Mouse (Mus musculus): ENCODE data around the gene Jmjd8. TPM values are rescaled to one million over a fixed set of nuclear protein-coding genes. Genes with fewer than 3 reads are reported as not detected.

Jmjd8 gene
- total and polyA plus RNA-seq, 3 experiments, result 32.7 to 47.2 (median 36.9) TPM

DNA sequence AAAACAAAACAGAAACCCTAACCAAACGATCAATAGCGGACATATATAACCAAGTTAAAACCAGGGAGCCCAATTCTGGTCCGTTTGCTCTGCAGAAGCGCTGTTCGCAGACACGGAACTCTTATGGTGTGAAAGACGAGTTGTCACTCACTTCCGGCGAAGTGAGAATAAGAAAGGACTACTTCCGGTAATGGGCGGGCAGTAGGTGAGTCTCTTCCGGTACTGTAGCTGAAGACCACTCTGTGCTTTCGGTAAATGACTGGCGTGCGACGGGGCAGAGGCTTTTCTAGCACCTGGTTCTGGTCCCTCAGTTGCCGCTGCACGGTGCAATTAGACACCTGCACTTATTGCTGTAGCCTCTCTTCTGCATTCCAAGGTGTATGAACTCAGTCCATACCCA lies 5.2 kb upstream of the Jmjd8 start, which contains the start of gene Wdr24:
TSS of gene Wdr24 (plus strand) at position 176 of the 400 bp plus-strand sequence.
- peaks cover 10% of the 10 kb centered on the region for H3K27me3 ChIP-seq (ENCODE audit: control insufficient read depth, insufficient read depth, low read length)
- TF ChIP-seq CTCF (IDR thresholded peaks at IDR 0.05) (no peak), EP300 (IDR thresholded peaks at IDR 0.05; ENCODE audit: insufficient read depth, low read depth, low read length) (0 out of 2 replicates have a peak, but pooled peaks have one; percentile 38), POLR2A (IDR thresholded peaks at IDR 0.05; ENCODE audit: insufficient read depth, low read depth, low read length) (peak; percentile 82)
- H3K9ac ChIP-seq (ENCODE audit: low read depth, low read length), result peak within 1 kb of the TSS; percentile 82
- no peaks in the 10 kb centered on the region for H3K36me3 ChIP-seq (ENCODE audit: control insufficient read depth, insufficient read depth, low read length)
- peak within 1 kb of the TSS; percentile 56 for H3K4me3 ChIP-seq
- DNase-seq, result peak; percentile 79 to 81
- under 1% methylated on average over 18 of the region's 18 CpGs for WGBS
- peaks cover 8% of the 10 kb centered on the region for H3K4me1 ChIP-seq (ENCODE audit: control insufficient read depth, insufficient read depth, low read length)
- intact Hi-C loops (cut with DNase I), result no loop called here
- peak within 1 kb of the TSS; percentile 40 for H3K27ac ChIP-seq
- no peaks in the 10 kb centered on the region for H3K79me2 ChIP-seq (replicated peaks; ENCODE audit: control insufficient read depth, insufficient read depth, low read length)

DNA sequence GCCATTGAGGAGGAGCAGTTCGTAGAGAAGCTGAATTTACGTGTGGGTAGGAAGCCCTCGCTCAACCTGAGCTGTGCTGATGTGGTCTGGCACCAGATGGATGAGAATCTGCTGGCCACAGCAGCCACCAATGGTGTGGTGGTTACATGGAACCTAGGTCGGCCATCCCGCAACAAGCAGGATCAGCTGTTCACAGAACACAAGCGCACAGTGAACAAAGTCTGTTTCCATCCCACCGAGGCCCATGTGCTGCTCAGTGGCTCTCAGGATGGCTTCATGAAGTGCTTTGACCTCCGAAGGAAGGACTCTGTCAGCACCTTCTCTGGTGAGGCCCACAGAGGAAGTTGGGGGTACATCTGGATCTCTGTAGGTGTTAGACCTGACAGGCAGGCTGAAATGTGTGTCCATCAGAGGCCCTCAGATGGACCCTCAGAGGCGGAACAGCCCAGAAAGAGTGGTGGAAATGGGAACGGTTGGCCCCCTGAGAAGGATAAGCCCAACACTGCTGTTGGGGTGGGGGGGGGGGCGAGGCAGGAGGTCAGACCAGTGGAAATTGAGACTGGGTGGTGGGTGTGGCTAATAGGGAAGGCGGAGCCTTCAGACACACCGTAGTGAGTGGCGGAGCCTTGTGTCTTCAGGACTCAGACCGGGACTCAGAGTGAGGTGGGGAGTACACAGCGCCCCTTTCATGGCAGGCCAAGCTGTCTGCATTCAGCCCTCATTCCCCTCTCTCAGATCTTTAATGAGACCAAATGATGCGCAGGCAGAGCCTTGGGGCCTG lies 4.1 kb upstream of the Jmjd8 start:
- WGBS, result 71% methylated on average over 17 of the region's 17 CpGs
- Histone ChIP-seq H3K79me2 (replicated peaks; ENCODE audit: control insufficient read depth, insufficient read depth, low read length) (no peaks in the 10 kb centered on the region), H3K36me3 (ENCODE audit: control insufficient read depth, insufficient read depth, low read length) (no peaks in the 10 kb centered on the region), H3K4me1 (ENCODE audit: control insufficient read depth, insufficient read depth, low read length) (peaks cover 8% of the 10 kb centered on the region), H3K27ac (no peak overlapping the region), H3K27me3 (ENCODE audit: control insufficient read depth, insufficient read depth, low read length) (peaks cover 5% of the 10 kb centered on the region), H3K4me3 (no peak overlapping the region; the same call in 1 of the 2 replicates), H3K9ac (ENCODE audit: low read depth, low read length) (no peak overlapping the region)
- intact Hi-C loops (cut with DNase I), result no loop called here
- no peak for TF ChIP-seq POLR2A (IDR thresholded peaks at IDR 0.05; ENCODE audit: insufficient read depth, low read depth, low read length)
- no peak for TF ChIP-seq CTCF (IDR thresholded peaks at IDR 0.05)
- no peak for TF ChIP-seq EP300 (IDR thresholded peaks at IDR 0.05; ENCODE audit: insufficient read depth, low read depth, low read length)
- DNase-seq, result no peak

DNA sequence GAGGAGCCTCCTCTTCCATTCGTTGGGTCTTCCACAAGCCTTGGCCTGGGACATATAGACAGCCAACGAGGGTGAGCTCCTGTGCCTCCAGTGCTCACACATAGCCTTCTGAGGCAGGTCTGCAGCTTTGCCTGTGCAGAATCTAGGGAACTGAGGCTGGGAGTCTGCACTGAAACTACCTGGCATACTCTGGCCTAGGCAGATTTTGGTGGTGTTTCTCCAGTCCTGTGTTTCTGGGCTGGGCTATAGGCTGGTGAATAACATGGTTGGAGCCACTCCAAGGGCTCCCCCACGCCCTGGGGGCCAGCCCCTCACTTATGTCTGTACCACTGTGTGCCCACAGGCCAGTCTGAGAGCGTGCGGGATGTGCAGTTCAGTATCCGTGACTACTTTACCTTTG lies 3.4 kb upstream of the Jmjd8 start:
- intact Hi-C loops (cut with DNase I), result no loop called here
- H3K4me3 ChIP-seq, result no peak overlapping the region
- H3K79me2 ChIP-seq (replicated peaks; ENCODE audit: control insufficient read depth, insufficient read depth, low read length), result no peaks in the 10 kb centered on the region

DNA sequence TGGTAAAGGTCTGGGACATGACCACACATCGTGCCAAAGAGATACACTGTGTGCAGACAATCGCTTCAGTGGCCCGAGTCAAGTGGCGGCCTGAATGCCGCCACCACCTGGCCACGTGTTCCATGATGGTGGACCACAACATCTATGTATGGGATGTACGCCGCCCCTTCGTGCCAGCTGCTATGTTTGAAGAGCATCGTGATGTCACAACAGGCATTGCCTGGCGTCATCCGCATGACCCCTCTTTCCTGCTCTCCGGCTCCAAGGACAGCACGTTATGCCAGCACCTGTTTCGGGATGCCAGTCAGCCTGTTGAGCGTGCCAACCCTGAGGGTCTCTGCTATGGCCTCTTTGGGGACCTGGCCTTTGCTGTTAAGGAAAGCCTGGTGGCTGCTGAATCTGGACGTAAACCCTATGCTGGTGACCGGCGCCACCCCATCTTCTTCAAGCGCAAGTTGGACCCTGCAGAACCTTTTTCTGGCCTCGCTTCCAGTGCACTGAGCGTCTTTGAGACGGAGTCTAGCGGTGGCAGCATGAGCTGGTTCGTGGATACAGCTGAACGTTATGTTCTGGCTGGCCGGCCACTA lies 2.6 kb upstream of the Jmjd8 start:
- DNase-seq, result no peak
- H3K4me3 ChIP-seq, result no peak overlapping the region
- H3K36me3 ChIP-seq (ENCODE audit: control insufficient read depth, insufficient read depth, low read length), result no peaks in the 10 kb centered on the region
- H3K4me1 ChIP-seq (ENCODE audit: control insufficient read depth, insufficient read depth, low read length), result peaks cover 8% of the 10 kb centered on the region
- 93% methylated on average over 27 of the region's 27 CpGs for WGBS
- no peaks in the 10 kb centered on the region for H3K27me3 ChIP-seq (ENCODE audit: control insufficient read depth, insufficient read depth, low read length)
- intact Hi-C loops (cut with DNase I), result no loop called here
- H3K27ac ChIP-seq, result no peak overlapping the region
- H3K9ac ChIP-seq (ENCODE audit: low read depth, low read length), result no peak overlapping the region
- TF ChIP-seq EP300 (IDR thresholded peaks at IDR 0.05; ENCODE audit: insufficient read depth, low read depth, low read length), result no peak
- no peak for TF ChIP-seq POLR2A (IDR thresholded peaks at IDR 0.05; ENCODE audit: insufficient read depth, low read depth, low read length)
- TF ChIP-seq CTCF (IDR thresholded peaks at IDR 0.05), result no peak
- no peaks in the 10 kb centered on the region; the same call in 1 of the 2 replicates for H3K79me2 ChIP-seq (replicated peaks; ENCODE audit: control insufficient read depth, insufficient read depth, low read length)

More for the DNA sequence above, 3.4 kb upstream of the Jmjd8 start:
- no peak overlapping the region for H3K27ac ChIP-seq
- H3K9ac ChIP-seq (ENCODE audit: low read depth, low read length), result no peak overlapping the region
- 87% methylated on average over 6 of the region's 6 CpGs for WGBS
- no peaks in the 10 kb centered on the region for H3K36me3 ChIP-seq (ENCODE audit: control insufficient read depth, insufficient read depth, low read length)
- DNase-seq, result no peak
- no peak for TF ChIP-seq CTCF (IDR thresholded peaks at IDR 0.05)
- no peak for TF ChIP-seq POLR2A (IDR thresholded peaks at IDR 0.05; ENCODE audit: insufficient read depth, low read depth, low read length)
- no peak for TF ChIP-seq EP300 (IDR thresholded peaks at IDR 0.05; ENCODE audit: insufficient read depth, low read depth, low read length)
- no peaks in the 10 kb centered on the region for H3K27me3 ChIP-seq (ENCODE audit: control insufficient read depth, insufficient read depth, low read length)
- peaks cover 8% of the 10 kb centered on the region for H3K4me1 ChIP-seq (ENCODE audit: control insufficient read depth, insufficient read depth, low read length)

DNA sequence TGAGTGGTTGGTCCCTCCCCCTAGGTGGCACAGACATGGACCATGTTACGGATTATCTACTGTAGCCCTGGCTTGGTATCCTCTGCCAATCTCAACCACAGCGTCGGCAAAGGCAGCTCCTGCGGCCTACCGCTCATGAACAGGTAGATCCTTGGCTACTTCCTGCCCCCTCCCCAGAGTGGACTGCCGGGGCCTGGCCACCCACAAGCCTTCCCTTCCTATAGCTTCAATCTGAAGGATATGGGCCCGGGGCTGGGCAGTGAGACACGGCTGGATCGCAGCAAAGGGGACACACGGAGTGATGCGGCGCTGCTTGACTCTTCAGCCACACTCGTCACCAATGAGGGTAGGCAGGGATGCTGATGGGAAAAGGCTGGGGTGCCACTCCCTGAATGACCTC lies 1.7 kb upstream of the Jmjd8 start:
- Histone ChIP-seq H3K4me1 (ENCODE audit: control insufficient read depth, insufficient read depth, low read length) (peaks cover 16% of the 10 kb centered on the region), H3K79me2 (replicated peaks; ENCODE audit: control insufficient read depth, insufficient read depth, low read length) (no peaks in the 10 kb centered on the region; the same call in 1 of the 2 replicates), H3K36me3 (ENCODE audit: control insufficient read depth, insufficient read depth, low read length) (no peaks in the 10 kb centered on the region; the same call in 1 of the 2 replicates), H3K9ac (ENCODE audit: low read depth, low read length) (no peak overlapping the region), H3K27ac (no peak overlapping the region), H3K27me3 (ENCODE audit: control insufficient read depth, insufficient read depth, low read length) (no peaks in the 10 kb centered on the region), H3K4me3 (no peak overlapping the region)
- intact Hi-C loops (cut with DNase I), result no loop called here
- no peak for TF ChIP-seq POLR2A (IDR thresholded peaks at IDR 0.05; ENCODE audit: insufficient read depth, low read depth, low read length)
- TF ChIP-seq EP300 (IDR thresholded peaks at IDR 0.05; ENCODE audit: insufficient read depth, low read depth, low read length), result no peak
- TF ChIP-seq CTCF (IDR thresholded peaks at IDR 0.05), result no peak
- 94% methylated on average over 13 of the region's 13 CpGs for WGBS
- DNase-seq, result no peak

Data from heart, adult 2 months (tissue).